Mouse (Mus musculus) lung, postnatal 10 days (tissue): Measurements from ENCODE around the gene Cdk6.
"Not testable (repeated sequence)": the region's sequence is repeated elsewhere in the genome, so short reads cannot be mapped to it uniquely, and the experiment has no call there.

Experiments used
- DNase-seq: peaks from one replicate; pipeline ENCODE4 v3.0.0; 2021

Cdk6 gene

GRCm38 (mm10) chr5:3380692-3381233 is 39.5 kb downstream of the Cdk6 start:
- DNase-seq, result peak; percentile 51

GRCm38 (mm10) chr5:3381795-3382194 is 40.5 kb downstream of the Cdk6 start:
- no peak for DNase-seq

- DNase-seq, result no peak
These were observed 41.2 kb downstream of the Cdk6 start for GRCm38 (mm10) chr5:3382343-3383040.

- DNase-seq, result no peak
These were observed 42.3 kb downstream of the Cdk6 start for GRCm38 (mm10) chr5:3383547-3383946.

GRCm38 (mm10) chr5:3385078-3385477 is 43.8 kb downstream of the Cdk6 start:
- no peak for DNase-seq

GRCm38 (mm10) chr5:3386021-3386730 is 44.9 kb downstream of the Cdk6 start:
- DNase-seq, result peak; percentile 25

GRCm38 (mm10) chr5:3386731-3387087 is 45.4 kb downstream of the Cdk6 start:
- peak; percentile 25 for DNase-seq

GRCm38 (mm10) chr5:3387138-3387537 is 45.9 kb downstream of the Cdk6 start:
- no peak for DNase-seq

GRCm38 (mm10) chr5:3392856-3393255 is 51.6 kb downstream of the Cdk6 start:
- DNase-seq, result no peak

GRCm38 (mm10) chr5:3394145-3394544 is 52.9 kb downstream of the Cdk6 start:
- DNase-seq, result no peak

GRCm38 (mm10) chr5:3395020-3395419 is 53.7 kb downstream of the Cdk6 start:
- DNase-seq, result no peak

- no peak for DNase-seq
These were observed 54.9 kb downstream of the Cdk6 start for GRCm38 (mm10) chr5:3396214-3396613.

- no peak for DNase-seq
These were observed 55.8 kb downstream of the Cdk6 start for GRCm38 (mm10) chr5:3396910-3397575.

GRCm38 (mm10) chr5:3399784-3400494 is 58.7 kb downstream of the Cdk6 start:
- no peak for DNase-seq

- DNase-seq, result peak; percentile 14
These were observed 63.8 kb downstream of the Cdk6 start for GRCm38 (mm10) chr5:3405102-3405501.

- no peak for DNase-seq
These were observed 64.2 kb downstream of the Cdk6 start for GRCm38 (mm10) chr5:3405503-3405902.

- DNase-seq, result no peak
These were observed 66.6 kb downstream of the Cdk6 start for GRCm38 (mm10) chr5:3407926-3408325.

- DNase-seq, result not testable (repeated sequence)
These were observed 76.9 kb downstream of the Cdk6 start for GRCm38 (mm10) chr5:3418183-3418582.

- no peak for DNase-seq
These were observed 79.0 kb downstream of the Cdk6 start for GRCm38 (mm10) chr5:3420094-3420831.

- no peak for DNase-seq
These were observed 79.5 kb downstream of the Cdk6 start for GRCm38 (mm10) chr5:3420832-3421228.

GRCm38 (mm10) chr5:3433131-3433700 is 91.9 kb downstream of the Cdk6 start:
- DNase-seq, result not testable (repeated sequence)

GRCm38 (mm10) chr5:3434105-3434504 is 92.8 kb downstream of the Cdk6 start:
- not testable (repeated sequence) for DNase-seq
